Mouse (Mus musculus) liver, adult 10 weeks (tissue): ENCODE results near the gene Galnt12. TPM values are rescaled to one million over a fixed set of nuclear protein-coding genes. Genes with fewer than 3 reads are reported as not detected.

Source experiments
- polyA plus RNA-seq: library from polyadenylated mRNA; stranded (reverse); fragments of 350-450 nt; fragmentation: Illumina TruSeq; extraction: RNeasy Lipid Tissue Mini Kit (QIAGEN cat#74804); gene quantifications from one replicate; pipeline ENCODE4 v1.2.3, GENCODE M21; 2014; ENCODE audit warnings: low read depth, low replicate concordance

Galnt12 gene
- polyA plus RNA-seq = not detected

DNA sequence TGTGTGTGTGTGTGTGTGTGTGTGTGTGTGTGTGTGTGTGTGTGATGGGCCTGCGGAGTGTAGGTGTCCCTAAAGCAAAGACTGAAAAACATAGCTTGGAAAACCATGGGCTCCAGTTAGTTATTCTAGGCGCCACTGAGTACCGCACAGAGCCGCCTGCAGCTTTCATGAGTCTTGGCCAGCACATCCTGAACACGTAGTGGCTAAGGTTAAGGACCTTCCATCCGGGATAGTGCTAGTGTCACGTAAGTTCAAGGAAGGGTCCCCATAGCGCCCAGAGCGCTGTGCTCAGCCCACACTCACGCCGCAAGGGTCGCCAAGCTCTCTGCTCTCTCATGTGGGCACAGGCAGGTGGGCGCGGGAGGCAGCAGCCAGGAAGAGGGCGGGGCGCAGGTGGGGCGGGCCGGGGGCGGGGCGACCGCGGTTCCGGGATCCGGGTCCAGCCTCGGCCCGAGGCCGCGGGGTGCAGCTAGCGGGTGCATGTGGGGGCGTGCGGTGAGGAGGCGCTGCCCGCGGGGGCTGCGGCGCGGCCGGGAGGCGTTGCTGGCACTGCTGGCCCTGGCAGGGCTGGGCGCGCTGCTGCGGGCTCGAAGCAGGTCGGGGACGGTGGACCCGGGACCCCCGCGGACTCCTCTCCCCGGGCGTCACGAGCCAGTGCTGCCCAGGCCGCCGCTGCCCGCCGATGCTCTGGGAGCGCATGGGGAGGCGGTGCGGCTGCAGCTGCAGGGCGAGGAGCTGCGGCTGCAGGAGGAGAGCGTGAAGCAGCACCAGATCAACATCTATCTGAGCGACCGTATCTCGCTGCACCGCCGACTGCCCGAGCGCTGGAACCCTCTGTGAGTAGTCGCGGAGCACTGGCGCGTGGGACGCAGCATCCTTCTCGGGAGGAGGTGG, at the start of gene Galnt12:
TSS of gene Galnt12 (plus strand) at position 417 of the 894 bp plus-strand sequence.

DNA sequence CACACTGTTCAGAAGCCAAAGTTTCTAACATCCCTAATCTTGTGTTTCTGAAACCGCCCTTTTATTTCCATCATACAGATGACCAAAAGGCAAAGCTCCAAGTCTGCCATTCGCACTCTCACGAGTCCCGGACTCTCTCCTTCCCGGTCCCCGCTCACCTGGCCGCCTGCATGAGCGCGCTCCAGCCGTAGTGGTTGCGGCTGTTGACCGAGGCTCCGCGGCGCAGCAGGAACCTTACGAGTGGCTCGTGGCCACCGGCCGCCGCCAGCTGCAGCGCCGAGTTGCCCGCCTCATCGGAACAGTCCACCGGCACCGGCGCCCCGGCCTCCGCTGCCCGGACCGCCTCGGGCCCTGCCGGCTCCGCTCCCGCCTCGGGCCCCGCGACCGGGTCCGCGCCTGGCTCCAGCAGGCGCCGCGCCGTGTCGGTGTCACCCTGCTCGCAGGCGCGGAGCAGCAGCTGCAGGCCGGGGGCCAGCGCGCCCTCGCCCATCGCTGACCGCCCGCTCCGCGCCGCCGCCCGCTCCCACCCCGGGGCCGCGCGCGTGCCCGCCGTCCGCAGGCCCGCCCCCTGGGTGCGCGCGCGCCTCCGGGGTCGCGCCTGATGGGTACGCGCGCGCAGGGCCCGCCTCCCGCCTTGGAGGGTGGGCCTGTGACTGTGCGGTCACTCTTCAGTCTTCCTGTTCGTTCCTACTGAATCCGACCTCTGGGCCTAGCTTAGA, 34.8 kb upstream of the Galnt12 start, which contains the start of gene Anks6:
TSS of gene Anks6 (minus strand) at position 637 of the 719 bp plus-strand sequence.

Other genes starting within 250 kb of the Galnt12 start
- 3.2 TPM for gene Gabbr2, start 100.0 kb upstream of the Galnt12 start, polyA plus RNA-seq
- gene Anks6, start 34.5 kb upstream of the Galnt12 start, polyA plus RNA-seq = not detected
- gene Col15a1, start 116.3 kb downstream of the Galnt12 start, polyA plus RNA-seq = 5.1 TPM